Mouse (Mus musculus): Measurements from ENCODE around the gene Gm21954.

DNA sequence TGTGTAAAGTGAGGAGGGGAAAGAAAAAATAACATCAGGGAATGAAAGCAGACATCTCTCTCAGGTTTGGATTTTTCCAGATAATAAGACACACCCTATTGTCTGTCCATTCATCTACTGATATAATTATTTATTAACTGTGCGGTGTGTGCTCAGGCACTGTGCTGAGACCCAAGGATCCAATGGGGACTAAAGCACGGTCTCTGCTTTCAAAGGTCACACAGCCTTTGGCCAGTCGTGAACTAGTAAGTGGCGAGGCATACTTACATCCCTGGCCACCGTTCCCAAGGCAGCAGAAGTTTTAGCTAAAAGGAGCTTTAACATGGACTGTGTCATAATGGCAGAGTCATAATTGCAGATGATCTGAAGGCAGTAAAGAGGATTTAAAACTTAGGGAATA is 44.0 kb upstream of the Gm21954 start:
- TF ChIP-seq CTCF (IDR thresholded peaks at IDR 0.05; ENCODE audit: borderline replicate concordance, extremely low read depth, insufficient read depth, insufficient read length) (no peak), POLR2A (IDR thresholded peaks at IDR 0.05; ENCODE audit: borderline replicate concordance, extremely low read depth, insufficient read depth, insufficient read length, poor library complexity, severe bottlenecking) (no peak)

Measured in brain, embryonic 14.5 days (tissue).